Mouse (Mus musculus) embryo, embryonic 11.5 days (tissue): ENCODE results near the gene Armc12.

Experiments
- DNase-seq: peaks from one replicate; pipeline ENCODE4 v3.0.0-alpha.2; 2012; ENCODE audit warnings: low read depth, low spot score

The Armc12 gene

DNA sequence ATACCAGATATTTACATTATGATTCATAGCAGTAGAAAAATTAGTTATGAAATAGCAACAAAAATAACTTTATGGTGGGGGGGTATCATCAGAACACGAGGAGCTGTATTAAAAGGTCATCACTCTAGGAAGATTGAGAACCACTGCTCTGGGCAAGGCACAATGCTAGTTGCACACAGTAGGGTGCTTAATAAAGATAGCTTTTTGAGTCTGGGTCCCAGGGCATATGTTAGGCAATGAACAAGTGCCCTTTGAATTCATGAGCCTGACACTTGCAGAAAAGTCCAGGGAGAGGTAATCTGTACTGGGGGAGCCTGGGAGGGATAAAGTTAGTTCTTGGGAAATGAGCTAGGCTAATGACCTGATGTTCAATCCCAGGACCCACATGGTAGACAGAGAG is 17.3 kb upstream of the Armc12 start:
- DNase-seq = no peak

DNA sequence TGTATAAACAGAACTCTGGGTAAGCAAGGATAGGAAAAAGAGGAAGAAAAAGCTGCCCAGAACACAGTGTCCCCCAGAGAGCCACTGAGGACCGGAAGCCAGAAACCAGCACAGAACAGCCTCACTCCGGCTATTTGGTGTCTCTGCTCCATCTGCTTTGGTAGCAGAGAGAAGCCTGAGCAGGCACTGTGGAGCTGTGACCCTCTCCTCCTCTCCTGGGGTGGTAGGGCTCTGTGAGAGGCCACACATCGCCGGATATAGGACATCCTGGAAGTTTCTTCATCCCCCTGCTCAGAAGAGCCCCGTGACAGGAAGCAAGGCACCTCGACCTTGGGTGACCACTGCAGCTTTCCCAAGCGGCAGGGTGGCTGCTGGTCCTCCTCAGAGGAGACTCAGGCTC is 16.8 kb upstream of the Armc12 start:
- no peak for DNase-seq

DNA sequence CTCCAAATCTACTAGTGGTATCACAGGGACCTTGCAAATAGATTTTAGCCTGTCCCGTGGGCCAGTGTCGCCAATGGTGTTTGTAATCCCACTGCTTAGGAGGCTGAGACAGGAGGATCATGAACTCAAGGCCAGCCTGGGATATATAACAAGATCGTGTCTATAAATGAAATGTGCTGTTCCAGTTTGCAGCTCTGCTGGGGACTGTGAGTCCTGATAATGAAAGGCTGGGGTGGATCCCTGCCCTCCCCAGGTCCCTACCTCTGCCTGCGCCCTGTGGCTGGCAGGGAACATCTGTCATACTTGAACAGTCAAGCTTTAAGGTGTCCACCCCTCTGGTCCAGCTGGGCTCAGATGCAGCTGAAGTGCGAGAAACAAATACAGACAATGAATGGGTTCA is 16.1 kb upstream of the Armc12 start:
- DNase-seq = no peak

DNA sequence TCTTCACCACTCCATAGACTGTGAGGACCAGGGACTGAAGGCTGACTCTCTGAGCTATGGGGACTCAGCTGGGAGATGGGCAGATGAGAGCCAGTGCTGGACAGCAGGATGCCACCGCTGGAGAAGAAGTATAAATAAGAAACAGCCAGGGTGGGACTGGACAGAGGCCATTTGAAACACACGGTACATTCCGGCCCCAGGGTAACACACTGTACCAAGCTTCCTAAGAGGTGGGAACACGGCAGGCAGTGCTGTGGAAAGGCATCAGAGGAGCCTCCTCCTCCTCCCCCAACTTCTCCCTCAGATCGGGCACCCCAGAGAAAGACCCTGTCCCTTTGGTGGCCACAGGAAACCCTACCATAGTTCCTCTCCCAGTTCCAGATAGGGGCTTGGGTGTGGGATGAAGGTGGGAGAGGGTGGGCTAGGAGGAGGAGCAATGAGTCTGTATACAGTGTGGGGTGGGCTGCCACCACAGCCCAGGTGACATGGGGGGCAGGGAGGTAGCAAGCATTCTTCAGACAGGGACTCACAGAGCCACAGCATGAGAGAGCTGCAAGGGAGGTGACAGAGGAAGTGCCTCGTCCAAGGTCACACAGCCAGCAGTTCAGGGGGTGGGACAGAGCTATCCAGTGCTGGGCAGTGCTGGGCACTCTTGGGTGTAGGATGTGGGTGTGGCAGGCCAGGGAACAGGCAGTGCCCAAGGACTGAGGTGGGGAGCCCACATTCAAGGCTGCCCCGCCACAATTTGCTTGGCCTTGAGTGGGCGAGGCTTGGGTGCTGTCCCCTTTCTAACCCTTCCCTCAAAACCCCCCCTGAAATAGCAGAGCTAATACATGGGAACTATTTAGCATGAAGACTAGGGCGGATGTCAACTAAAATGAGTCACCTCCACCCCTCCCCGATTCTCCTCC is 14.9 kb upstream of the Armc12 start:
- no peak for DNase-seq

DNA sequence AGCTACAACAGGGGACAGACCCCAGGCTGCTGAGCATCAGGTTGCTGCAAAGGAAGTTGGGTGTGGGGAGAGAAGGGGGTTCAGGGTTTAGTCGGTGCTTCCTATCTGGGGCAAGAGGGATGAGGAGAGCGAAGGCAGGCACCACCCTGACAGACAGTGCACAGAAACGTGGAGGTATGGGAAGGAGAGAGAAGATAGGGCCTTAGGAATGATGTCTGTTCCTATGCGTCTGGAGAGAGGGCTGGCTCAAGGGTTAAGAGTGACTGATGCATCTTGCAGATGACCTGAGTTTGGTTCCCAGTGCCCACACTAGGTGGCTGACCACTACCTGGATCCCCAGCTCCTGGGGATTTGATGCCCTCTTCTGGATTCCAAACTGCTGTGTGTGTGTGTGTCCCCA is 13.7 kb upstream of the Armc12 start:
- DNase-seq = no peak

DNA sequence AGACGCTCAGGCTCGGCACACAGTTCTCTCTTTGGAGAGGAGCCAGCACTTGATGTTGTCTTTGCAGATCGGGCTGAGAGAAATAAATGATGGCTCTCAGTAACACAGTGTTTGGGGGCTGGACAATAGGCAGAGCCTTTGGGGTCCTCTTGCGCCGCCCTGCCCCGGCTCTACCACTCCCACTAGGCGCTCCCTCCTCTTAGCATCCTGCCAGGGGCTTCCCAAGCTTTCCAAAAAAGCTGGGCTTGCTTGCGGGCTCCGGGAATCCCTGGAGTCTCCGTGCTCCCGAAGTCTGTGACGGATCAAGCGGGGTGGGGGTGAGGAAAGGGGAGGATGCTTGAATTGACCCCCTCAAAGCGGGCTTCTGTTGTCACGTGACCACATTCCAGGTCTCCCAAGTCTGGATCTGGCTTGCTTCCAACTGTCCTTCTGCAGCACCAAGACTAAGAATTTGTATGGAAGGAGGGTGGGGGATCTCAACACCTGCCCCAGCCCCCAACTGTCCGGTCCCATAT is 13.1 kb upstream of the Armc12 start, which contains the start of gene Fkbp5:
TSS of gene Fkbp5 (minus strand) at position 87 of the 515 bp plus-strand sequence.
- peak; percentile 49 for DNase-seq

DNA sequence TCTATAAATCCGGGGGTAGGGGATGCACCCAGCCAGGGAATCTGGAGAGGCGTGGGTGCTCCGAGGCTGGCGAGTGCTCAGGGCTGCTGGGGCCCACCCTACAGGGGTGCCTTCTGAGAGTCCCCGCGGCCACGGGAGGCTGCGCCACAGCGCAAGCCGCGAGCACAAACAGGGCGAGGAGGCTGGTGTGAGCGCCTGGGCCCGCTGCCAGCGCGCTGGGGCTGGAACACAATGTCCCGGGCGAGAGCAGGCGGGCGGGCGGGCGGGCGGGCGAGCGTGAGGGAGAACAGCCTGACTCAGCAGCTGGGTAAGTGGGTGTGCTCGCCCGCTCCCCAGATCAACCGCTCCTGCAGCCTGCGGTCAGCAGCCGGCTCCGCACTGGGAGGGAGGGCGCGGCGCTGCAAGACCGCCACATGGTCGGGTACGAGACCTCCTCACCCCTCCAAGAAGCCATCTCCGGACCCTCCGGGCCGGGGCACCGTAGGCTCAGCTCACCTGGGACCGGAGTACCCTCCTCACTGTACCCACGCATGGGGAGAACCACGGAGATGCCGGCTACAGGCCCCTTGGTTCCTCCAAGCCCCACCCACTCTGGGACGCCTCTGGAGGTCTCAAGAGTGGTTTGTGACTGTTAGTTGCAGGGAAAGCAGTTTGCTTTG is 12.5 kb upstream of the Armc12 start:
- DNase-seq = peak; percentile 37

DNA sequence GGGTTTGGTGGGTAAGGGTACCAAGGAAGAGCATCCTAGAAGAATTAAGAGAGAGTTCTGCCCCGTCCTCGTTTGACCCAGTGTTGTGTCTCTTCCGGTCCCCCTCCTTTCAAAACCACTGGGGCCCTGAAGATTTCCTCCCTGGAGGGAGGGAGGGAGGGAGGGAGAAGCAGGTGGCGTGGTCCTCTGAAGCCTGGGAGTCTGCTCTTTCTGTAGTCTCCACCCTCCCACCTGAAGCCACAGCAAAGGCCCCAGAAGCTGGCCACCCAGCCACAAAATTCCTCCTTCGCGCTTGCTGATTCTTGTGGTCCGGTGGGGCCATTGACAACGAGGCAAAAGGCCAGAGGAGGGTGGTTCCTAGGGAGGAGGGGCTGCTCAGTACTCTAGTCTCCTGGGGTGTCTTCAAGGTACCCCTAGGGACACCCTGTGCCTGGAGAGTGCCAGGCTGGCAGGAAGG is 12.0 kb upstream of the Armc12 start:
- no peak for DNase-seq

DNA sequence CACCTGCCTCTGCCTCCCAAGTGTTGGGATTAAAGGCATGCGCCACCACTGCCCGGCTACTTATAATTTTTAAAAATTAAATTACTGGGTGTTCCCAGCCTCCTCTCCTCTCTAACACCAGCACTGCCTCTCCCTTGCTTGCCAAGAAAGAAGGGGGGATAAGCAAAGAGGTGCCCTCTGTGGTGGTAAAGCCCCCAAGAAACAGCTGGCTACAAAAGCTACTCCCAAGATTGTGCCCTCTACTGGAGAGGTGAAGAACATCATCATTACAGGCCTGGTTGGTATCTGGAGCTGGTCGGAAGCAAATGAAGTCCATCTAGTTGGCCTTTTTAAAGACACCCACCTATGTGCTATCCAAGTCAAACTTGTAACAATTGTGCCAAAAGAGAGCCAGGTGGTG is 10.8 kb upstream of the Armc12 start:
- no peak for DNase-seq

DNA sequence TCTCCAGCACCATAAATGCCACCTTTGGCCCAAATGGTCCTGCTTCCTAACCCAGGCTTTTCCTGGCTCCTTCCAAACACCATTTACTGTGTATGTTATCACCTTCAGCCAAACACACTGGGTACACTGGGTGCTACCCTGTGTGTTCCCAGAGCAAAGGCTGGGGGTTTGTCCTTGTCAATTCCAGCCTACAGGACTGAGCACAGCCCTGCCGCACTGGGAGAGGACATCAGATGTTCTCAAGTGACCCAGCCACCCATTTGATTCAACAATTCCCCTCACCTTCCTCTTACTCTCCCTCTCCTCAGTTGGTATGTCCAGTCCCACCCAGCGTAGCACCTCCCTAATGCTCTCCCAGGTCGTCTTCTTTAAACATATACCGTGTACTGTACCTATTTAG is 10.0 kb upstream of the Armc12 start:
- DNase-seq = no peak

DNA sequence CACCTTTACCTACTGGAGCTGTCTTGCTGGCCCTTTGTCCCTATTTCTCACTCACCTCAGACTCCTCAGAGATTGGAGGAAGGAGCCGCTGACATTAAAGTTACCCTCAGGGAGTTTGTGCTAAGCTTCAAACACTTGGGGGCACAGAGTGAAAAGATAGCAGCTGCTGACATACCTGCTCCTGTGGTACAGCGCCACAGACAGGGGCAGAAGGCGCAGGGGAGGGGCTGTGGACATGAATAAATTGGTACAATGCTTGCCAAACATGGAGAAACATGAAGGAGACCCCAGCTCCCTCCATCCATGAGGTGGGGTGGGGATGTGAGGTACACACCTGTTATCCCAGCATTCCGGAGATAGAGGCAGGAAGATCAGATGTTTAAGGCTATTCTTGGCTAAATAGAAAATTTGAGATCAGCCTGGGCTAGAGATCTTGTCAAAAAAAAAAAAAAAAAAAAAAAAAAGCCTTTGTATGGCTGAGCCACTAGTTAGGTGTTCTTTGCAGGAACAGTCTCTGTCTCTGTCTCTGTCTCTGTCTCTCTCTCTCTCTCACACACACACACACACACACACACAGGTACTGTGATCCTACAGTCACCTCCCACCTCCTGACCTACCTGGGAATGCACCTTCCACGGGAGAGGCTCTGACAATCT is 9.4 kb upstream of the Armc12 start:
- DNase-seq = no peak

DNA sequence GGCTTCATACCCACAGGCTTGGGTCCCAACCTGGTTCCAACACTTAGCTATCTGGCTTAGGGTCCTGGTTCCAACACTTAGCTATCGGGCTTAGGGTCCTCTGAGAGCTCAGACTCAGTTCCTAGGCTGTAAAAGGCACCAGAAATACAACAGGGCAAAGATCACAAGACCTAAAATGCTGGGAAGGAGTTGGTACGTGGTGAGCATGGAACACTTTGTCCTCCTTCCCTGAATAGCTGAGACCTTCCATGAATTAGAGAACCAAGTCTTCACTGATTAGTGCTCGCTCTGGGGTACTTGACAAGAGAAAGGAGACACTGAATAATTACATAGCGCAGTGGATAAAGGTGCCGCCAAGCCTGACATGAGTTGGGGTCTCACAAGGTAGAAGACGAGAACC is 8.7 kb upstream of the Armc12 start:
- no peak for DNase-seq

DNA sequence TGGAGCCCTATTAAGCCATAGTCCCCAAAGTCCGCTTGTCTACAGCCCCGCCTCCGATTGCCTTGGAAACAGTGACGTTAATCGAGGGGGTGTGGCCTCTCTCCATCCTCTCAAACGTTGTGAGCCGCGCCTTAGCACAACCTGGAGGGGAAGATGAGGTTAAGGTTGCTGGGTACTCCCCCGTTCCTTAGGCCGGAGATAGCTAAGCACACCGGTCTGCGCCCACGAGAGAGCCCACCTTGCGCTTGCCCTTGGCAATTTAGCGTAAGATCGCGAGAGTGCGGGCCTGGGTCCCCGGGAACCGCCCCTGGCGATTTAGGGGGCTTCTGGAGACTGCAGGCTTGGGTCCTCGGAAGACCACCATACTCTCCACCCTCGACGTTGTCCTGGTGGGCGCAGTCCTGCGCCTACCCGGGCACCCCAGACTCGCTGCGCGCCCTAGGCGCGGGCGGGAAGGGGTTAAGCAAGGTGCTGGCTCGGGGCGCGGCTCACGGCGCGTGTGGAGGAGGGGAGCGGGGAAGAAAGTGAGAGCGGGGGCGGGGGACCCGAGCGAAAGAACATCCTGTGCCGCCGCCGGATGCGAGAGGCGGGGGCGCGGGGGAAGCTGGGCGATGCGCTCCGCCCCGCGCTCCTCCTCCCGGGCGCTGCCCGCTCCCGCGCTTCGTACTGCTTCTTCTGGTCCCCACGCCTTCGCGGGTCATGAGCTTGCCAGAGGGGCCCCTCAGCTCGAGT is 7.8 kb upstream of the Armc12 start:
- peak; percentile 69 for DNase-seq

DNA sequence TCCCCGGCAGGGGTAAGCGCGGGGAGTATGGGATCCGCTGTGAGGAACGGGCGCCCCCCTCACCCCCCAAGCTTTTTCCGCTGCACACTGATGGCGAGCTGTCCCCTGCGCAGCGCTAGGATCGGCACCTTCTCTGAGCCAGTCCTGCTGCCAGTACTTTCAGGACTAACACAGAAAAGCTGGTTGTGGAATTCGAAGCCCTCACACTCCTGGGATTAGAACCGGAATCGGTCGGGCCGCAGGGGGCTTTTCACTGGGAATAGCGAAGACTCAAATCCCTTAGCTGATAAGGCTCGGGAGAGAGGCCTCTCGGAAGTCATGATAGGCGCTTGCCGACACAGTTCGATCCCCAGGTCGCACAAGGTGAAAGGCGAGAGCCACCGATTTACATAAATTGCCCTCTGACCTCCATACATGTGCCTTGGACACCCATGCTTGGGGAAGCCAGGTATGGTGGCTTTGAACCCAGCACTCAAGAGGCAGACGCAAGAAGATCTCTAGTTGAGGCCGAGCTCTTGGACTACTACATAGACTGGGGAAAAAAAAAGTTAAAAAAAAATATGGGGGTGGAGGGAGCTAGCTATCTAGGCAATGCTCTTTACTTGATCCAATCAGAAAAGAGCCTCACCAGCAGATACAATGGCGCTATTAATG is 7.1 kb upstream of the Armc12 start:
- DNase-seq = no peak

DNA sequence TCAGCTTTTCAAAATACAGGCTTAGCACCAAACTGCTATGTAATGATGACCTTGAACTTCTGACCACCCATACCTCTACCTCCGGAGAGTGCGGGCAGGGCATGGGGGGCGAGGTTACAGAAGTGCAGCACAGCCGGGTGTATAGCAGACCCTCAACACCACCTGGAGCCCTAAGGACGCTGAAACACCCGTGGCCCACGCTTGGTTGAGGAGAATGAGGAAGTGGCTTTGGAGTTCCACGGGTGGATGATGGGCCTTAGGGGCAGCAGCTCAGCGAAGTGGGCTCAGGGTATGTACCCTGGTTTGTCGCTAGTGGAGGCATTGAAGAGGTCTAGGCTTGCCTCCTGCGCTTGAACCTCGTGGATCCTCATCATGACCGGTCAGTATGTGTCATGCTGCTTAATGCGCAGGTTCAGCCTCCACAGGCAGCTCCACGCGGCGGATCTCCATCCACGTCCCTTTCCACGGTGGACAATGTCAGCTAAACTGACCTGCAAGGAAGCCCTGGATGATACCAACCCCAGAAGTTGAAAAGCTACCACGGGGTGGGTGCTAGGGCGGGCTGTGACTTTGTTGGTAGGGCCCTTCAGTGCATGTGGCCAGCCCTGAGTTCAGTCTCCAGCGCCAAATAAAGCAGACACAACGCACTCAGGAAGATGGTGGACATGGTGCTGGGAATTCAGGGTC is 6.5 kb upstream of the Armc12 start:
- no peak for DNase-seq

DNA sequence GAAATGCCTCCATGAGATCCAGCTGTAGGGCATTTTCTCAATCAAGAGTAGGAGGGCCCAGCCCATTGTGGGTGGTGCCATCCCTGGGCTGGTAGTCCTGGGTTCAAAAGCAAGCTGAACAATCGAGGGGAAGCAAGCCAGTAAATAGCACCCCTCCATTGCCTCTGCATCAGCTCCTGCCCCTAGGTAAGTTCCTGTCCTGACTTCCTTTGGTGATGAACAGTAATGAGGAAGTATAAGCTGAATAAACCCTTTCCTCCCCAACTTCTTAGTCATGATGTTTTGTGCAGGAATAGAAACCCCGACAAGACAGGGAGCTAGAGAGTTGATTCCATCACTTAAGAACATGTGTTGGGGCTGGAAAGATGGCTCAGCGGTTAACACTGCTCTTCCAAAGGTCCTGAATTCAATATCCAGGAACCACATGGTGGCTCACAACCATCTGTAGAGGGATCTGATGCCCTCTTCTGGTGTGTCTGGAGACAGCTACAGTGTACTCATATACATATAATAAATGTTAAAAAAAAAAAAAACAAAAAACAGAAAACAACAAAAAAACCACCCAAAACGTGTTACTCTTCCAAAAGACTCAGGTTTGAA is 5.7 kb upstream of the Armc12 start:
- DNase-seq = no peak

DNA sequence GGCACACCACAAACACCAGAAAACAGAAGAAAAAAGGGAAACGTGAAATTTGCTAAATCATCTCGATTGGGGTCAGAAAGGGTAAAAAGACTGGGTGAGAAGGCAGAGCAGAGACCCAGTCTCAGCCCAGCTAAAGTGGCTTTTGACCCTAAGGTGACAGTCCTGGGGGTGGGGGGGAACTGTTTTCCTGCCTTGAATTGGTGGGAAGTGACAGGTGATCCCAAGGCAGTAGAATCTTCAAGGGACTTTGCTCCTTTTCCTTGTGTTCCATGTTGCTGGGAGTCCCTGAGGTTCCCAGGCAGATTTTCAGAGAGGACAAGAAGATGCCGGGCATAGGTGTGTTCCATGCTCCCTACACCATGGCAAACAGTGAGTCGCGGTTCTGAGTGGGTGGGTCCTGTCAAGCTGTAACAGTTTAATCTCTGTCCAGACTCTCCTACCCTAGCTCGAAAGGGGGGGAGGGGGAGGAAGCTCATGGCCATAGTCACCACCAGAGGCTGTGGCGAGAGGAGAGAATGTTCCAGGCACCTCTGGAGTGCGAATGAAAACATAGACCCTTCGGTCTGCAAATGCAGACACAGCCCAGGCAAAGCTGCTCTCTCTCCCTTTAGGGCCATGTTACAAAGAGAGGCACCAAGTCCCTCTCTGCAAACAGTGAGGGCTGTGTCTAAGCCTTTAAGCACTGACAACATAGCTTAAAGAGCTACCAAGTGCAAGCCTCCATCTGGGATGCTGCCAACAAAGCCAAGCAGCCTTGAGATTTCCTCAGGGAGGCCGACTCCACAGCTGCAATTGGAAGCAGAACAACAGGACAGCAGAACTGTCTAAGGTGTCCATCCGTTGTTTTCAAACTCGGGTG is 3.2 kb upstream of the Armc12 start:
- DNase-seq = no peak

DNA sequence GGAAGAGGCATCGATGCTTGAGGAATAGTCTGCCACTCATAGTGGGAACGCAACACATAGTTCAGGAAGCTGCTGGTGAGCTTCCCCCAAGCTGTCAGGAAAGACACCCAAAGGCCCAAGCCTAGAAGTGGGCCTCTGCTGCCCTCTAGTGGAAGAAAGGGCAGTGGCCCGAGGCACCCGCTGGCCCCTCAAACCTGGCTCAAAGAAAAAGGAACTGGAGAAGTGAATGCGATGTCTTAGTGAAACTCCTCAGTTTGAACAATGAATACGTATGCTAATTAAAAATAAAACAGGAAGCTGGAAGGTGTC is 2.6 kb upstream of the Armc12 start:
- DNase-seq = peak; percentile 64

DNA sequence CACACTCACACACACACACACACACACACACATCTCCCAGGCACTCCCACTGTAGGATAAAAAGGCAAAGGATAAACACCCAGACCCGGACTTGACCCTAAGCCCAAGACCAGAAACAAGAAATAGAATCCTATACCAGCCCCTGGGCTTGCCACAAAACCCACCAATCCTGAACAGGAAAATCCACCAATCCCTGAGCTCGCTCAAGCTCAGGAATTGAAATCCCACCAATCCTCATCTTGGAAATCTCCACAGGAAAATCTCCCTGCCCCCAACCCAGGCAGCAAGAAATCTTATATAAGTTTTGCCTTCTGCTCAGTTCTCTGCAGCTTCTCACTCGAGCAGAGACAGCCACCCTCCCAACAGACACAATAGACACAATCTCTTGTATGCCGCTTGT is 1.5 kb upstream of the Armc12 start:
- DNase-seq = no peak
